Comparison of ENCODE assay signal across 17 mouse cellular contexts in genomic region chr17:87152984-87153383, GRCm38 (mm10). TPM values are rescaled to one million over a fixed set of nuclear protein-coding genes. Genes with fewer than 3 reads are reported as not detected.
DNase-seq lines count a peak whose midpoint lies in the region; ATAC-seq and TF ChIP-seq lines count a peak whose summit lies in the region.
"Had no signal": no experiment of that assay in that cellular context is flagged by ENCODE, and none has a peak within 500 bp of the region (broad histone marks: within the 10 kb centered on the region; RNA-seq: fewer than 3 reads in every experiment).

No protein-coding gene starts in this region.

- H3K36me3 ChIP-seq in heart, embryonic 15.5 days, result no peaks in the 10 kb centered on the region
- H3K36me3 ChIP-seq: liver, embryonic 15.5 days; neural tube, embryonic 13.5 days had no signal

- H3K4me3 ChIP-seq in heart, embryonic 15.5 days, result no peak overlapping the region
- H3K4me3 ChIP-seq in left cerebral cortex, adult 2 months, result no peak overlapping the region
- H3K4me3 ChIP-seq: liver, embryonic 15.5 days; neural tube, embryonic 13.5 days had no signal

- 20% methylated on average over 5 of the region's 5 CpGs for WGBS in heart, embryonic 15.5 days

- DNase-seq in heart, postnatal 14 days, result no peak
- DNase-seq in thymus, postnatal 0 days (ENCODE audit: low spot score), result peak; percentile 77
- DNase-seq in T-cell, adult 2 months (ENCODE audit: low spot score), result no peak
- DNase-seq in left cerebral cortex, adult 2 months (ENCODE audit: extremely low spot score in 1 of 2, low spot score in 2 of 2), result no peak
- DNase-seq: adrenal gland, postnatal 25 days; cerebellum, adult 8-10 months; gastrocnemius, postnatal 25 days; heart, postnatal 4 days; kidney, adult 9 months; right cerebral cortex, postnatal 25 days had no signal

- H3K4me2 ChIP-seq in heart, embryonic 15.5 days, result no peak overlapping the region
- H3K4me2 ChIP-seq: liver, embryonic 15.5 days; neural tube, embryonic 13.5 days had no signal

- H3K9ac ChIP-seq in heart, embryonic 15.5 days, result no peak overlapping the region
- H3K9ac ChIP-seq: liver, embryonic 15.5 days; neural tube, embryonic 13.5 days had no signal

- TF ChIP-seq CTCF in left cerebral cortex, adult 2 months (IDR thresholded peaks at IDR 0.05), result no peak

- no peaks in the 10 kb centered on the region for H3K9me3 ChIP-seq in heart, embryonic 15.5 days (replicated peaks)
- H3K9me3 ChIP-seq: liver, embryonic 15.5 days; neural tube, embryonic 13.5 days had no signal

- intact Hi-C loops in heart, postnatal 14 days (cut with DNase I), result no loop called here
- intact Hi-C loops in left cerebral cortex, adult 2 months (cut with DNase I), result no loop called here

- peaks cover 22% of the 10 kb centered on the region for H3K4me1 ChIP-seq in heart, embryonic 15.5 days (replicated peaks)
- H3K4me1 ChIP-seq: neural tube, embryonic 13.5 days had no signal

- H3K27ac ChIP-seq in heart, embryonic 15.5 days, result 0 out of 2 replicates have a peak overlapping the region, but pooled peaks have one; percentile 21
- no peak overlapping the region for H3K27ac ChIP-seq in left cerebral cortex, adult 2 months
- H3K27ac ChIP-seq: liver, embryonic 15.5 days; neural tube, embryonic 13.5 days had no signal

- no peaks in the 10 kb centered on the region for H3K27me3 ChIP-seq in heart, embryonic 15.5 days
- H3K27me3 ChIP-seq: CH12.LX; liver, embryonic 15.5 days; neural tube, embryonic 13.5 days had no signal

- no peak for ATAC-seq in heart, embryonic 15.5 days (replicated peaks; ENCODE audit: insufficient number of reproducible peaks, insufficient read depth, low FRiP score, low read depth)
- peak; percentile 79 for ATAC-seq in common myeloid progenitor, adult 5-6 weeks (replicated peaks; ENCODE audit: low read depth, poor library complexity, severe bottlenecking)
- ATAC-seq in granulocyte monocyte progenitor cell, adult 5-6 weeks (replicated peaks; ENCODE audit: poor library complexity, severe bottlenecking), result peak; percentile 65
- ATAC-seq: activated CD4-positive, CD25-positive, alpha-beta regulatory T cell, adult 4 months had no signal

RNA-seq across cellular contexts. Expression of gene Socs5, which starts 45.5 kb away (rescaled TPM):
- 10.5 and 12.2 TPM in 2 replicates for polyA plus RNA-seq in heart, embryonic 15.5 days (2015; fragmentation: Nextera tagmentation; extraction: Ambion mirVana)
- 10 to 100 TPM; 30.3 to 32.8 TPM for total RNA-seq in heart, postnatal 14 days (2021)
- total RNA-seq in common myeloid progenitor, adult 5-6 weeks (2017), result 7.2 and 10.0 TPM in 2 replicates
- 6.0 and 6.3 TPM in 2 replicates for total RNA-seq in granulocyte monocyte progenitor cell, adult 5-6 weeks (2014; fragmentation: Nextera tagmentation)
- 3.0 and 3.3 TPM in 2 replicates for total RNA-seq in granulocyte monocyte progenitor cell, adult 5-6 weeks (2017)
- 3.5 and 3.6 TPM in 2 replicates for polyA plus RNA-seq in thymus, postnatal 0 days (2015; fragmentation: Nextera tagmentation; extraction: Ambion mirVana)
- 100 to 1,000 TPM; 126 to 129 TPM for total RNA-seq in left cerebral cortex, adult 2 months (2021)
